8 mouse cellular contexts compared by ENCODE assay signal in the genomic region with DNA sequence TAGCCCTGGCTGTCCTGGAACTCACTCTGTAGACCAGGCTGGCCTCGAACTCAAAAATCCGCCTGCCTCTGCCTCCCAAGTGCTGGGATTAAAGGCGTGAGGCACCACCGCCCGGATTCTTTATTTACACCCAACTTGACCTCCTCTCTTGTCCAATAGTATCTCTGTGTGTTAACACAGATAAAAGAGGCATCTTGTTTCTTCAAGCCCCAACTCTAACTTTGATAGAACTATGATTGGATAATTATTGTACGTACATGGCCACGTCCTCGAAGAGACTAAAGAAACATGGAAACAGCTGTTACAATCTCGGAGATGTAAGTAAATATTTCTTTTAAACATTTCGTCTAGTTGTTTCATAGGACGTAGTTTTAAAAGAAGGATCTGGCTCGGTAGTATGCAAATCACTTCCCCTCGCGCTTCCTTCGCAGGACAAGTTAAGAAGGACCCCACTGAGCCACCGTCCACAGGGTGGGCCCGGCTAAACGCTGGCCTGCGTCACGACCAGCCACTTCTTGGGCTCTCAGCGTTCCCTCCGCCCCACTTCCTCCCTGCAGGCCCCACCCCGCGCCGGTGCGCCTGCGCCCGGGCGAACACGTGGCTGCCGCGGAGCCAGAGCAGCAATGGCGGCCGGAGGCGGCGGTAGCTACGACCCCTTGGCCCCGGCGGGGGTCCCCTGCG. TPM values are rescaled to one million over a fixed set of nuclear protein-coding genes. Genes with fewer than 3 reads are reported as not detected.
DNase-seq lines count a peak whose midpoint lies in the region; ATAC-seq and TF ChIP-seq lines count a peak whose summit lies in the region.

TSS of gene Wdr43 (plus strand) at position 258 of the 681 bp plus-strand sequence.

- TF ChIP-seq RAD21 in CH12.LX (IDR thresholded peaks at IDR 0.05; ENCODE audit: low read depth, low read length), result no peak

- peak; percentile 96 for DNase-seq in CH12.LX (ENCODE audit: extremely low read depth)
- peak; percentile 95 for DNase-seq in c-Kit-positive CD71-positive TER-119-negative erythroid progenitor cells, embryonic 14.5 days (ENCODE audit: low read depth)
- peak; percentile 98 for DNase-seq in forebrain, embryonic 11.5 days (ENCODE audit: low spot score)
- peak; percentile 99 for DNase-seq in heart, postnatal 0 days (ENCODE audit: low spot score)
- peak; percentile 96 to 98 for DNase-seq in kidney, postnatal 4 days

- ATAC-seq in forebrain, embryonic 11.5 days (replicated peaks; ENCODE audit: low FRiP score), result peak; percentile 99
- ATAC-seq in heart, postnatal 0 days (ENCODE audit: insufficient read depth, low read depth), result peak; percentile 100
- ATAC-seq in liver, embryonic 16.5 days (ENCODE audit: low read depth), result peak; percentile 100
- ATAC-seq in neural tube, embryonic 13.5 days (ENCODE audit: low read depth), result peak; percentile 100

- in situ Hi-C loops in CH12.LX (cut with MboI; ENCODE audit: low pct_ligation_motif_present, low pct_unique_long_range_greater_than_20kb, low sequenced_read_pairs), result no loop called here

- H3K79me2 ChIP-seq in CH12.LX (replicated peaks; ENCODE audit: control insufficient read depth, extremely low read depth, insufficient read depth, poor library complexity, severe bottlenecking), result peaks cover 46% of the 10 kb centered on the region

- no peak for TF ChIP-seq EP300 in CH12.LX (IDR thresholded peaks at IDR 0.05; ENCODE audit: low read length)
- no peak for TF ChIP-seq EP300 in heart, postnatal 0 days (IDR thresholded peaks at IDR 0.05; ENCODE audit: low read depth)

- no peak for TF ChIP-seq CTCF in CH12.LX (conservative IDR thresholded peaks at IDR 0.05 in 1 of 2, IDR thresholded peaks at IDR 0.05 in 1 of 2; ENCODE audit: low read depth in 2 of 2, low read length in 2 of 2)
- TF ChIP-seq CTCF in heart, postnatal 0 days (IDR thresholded peaks at IDR 0.05; ENCODE audit: low read depth), result no peak
- no peak for TF ChIP-seq CTCF in testis, adult 2 months (IDR thresholded peaks at IDR 0.05; ENCODE audit: control insufficient read depth, insufficient read depth, insufficient replicate concordance, low read depth, low read length)

- dilution Hi-C loops in CH12.LX (cut with MboI; ENCODE audit: extremely low pct_ligation_motif_present, extremely low pct_unique_long_range_greater_than_20kb, low sequenced_read_pairs), result no loop called here

- peaks cover 2 to 22% of the 10 kb centered on the region in 2 experiments; a peak in 3 of 4 replicates for H3K4me1 ChIP-seq in CH12.LX (ENCODE audit: control insufficient read depth in 1 of 2, insufficient read depth in 2 of 2)
- H3K4me1 ChIP-seq in forebrain, embryonic 11.5 days (replicated peaks; ENCODE audit: control insufficient read depth, insufficient read depth, low read length), result no peaks in the 10 kb centered on the region
- H3K4me1 ChIP-seq in heart, postnatal 0 days (ENCODE audit: control insufficient read depth, insufficient read depth), result peaks cover 17% of the 10 kb centered on the region
- peaks cover 28% of the 10 kb centered on the region for H3K4me1 ChIP-seq in liver, embryonic 16.5 days (ENCODE audit: control insufficient read depth, low read depth, low read length)
- H3K4me1 ChIP-seq in neural tube, embryonic 13.5 days (replicated peaks), result peaks cover 29% of the 10 kb centered on the region
- H3K4me1 ChIP-seq in testis, adult 2 months (ENCODE audit: control insufficient read depth, insufficient read depth, low read length), result peaks cover 4% of the 10 kb centered on the region

- peak within 1 kb of the TSS; percentile 18 for H3K27ac ChIP-seq in CH12.LX (ENCODE audit: insufficient read depth, low read depth)
- 0 out of 2 replicates have a peak within 1 kb of the TSS, but pooled peaks have one; percentile 31 for H3K27ac ChIP-seq in forebrain, embryonic 11.5 days (ENCODE audit: low read depth, low read length)
- peak within 1 kb of the TSS; percentile 40 for H3K27ac ChIP-seq in heart, postnatal 0 days (ENCODE audit: low read depth)
- peak within 1 kb of the TSS; percentile 44 for H3K27ac ChIP-seq in liver, embryonic 16.5 days (ENCODE audit: low read length)
- H3K27ac ChIP-seq in neural tube, embryonic 13.5 days (replicated peaks), result peak within 1 kb of the TSS; percentile 73
- peak within 1 kb of the TSS; percentile 82 for H3K27ac ChIP-seq in testis, adult 2 months (ENCODE audit: control insufficient read depth, insufficient read depth, low read depth, low read length)

- H3K27me3 ChIP-seq in CH12.LX (replicated peaks), result no peaks in the 10 kb centered on the region
- H3K27me3 ChIP-seq in forebrain, embryonic 11.5 days (ENCODE audit: control insufficient read depth, insufficient read depth, low read length), result no peaks in the 10 kb centered on the region
- H3K27me3 ChIP-seq in heart, postnatal 0 days (ENCODE audit: control insufficient read depth, insufficient read depth, low read length), result no peaks in the 10 kb centered on the region
- no peaks in the 10 kb centered on the region for H3K27me3 ChIP-seq in liver, embryonic 16.5 days (ENCODE audit: control insufficient read depth, insufficient read depth, low read depth, low read length)
- no peaks in the 10 kb centered on the region for H3K27me3 ChIP-seq in neural tube, embryonic 13.5 days
- H3K27me3 ChIP-seq in testis, adult 2 months (ENCODE audit: control insufficient read depth, insufficient read depth, low read length), result no peaks in the 10 kb centered on the region

- H3K4me2 ChIP-seq in CH12.LX (ENCODE audit: insufficient read depth, low read depth, poor library complexity, severe bottlenecking), result peak within 1 kb of the TSS; percentile 68
- peak within 1 kb of the TSS; percentile 79 for H3K4me2 ChIP-seq in forebrain, embryonic 11.5 days (ENCODE audit: low read depth, low read length, severe bottlenecking)
- H3K4me2 ChIP-seq in heart, postnatal 0 days (ENCODE audit: low read depth, low read length), result peak within 1 kb of the TSS; percentile 77
- peak within 1 kb of the TSS; percentile 94 for H3K4me2 ChIP-seq in liver, embryonic 16.5 days (ENCODE audit: low read depth, low read length)
- peak within 1 kb of the TSS; percentile 82 for H3K4me2 ChIP-seq in neural tube, embryonic 13.5 days

- peak; percentile 91 for TF ChIP-seq POLR2A in CH12.LX (IDR thresholded peaks at IDR 0.05; ENCODE audit: low read depth, low read length)
- TF ChIP-seq POLR2A in testis, adult 2 months (IDR thresholded peaks at IDR 0.05; ENCODE audit: control insufficient read depth, low read depth, low read length), result peak; percentile 90

- H3K9ac ChIP-seq in CH12.LX (ENCODE audit: insufficient read depth, low read depth), result peak within 1 kb of the TSS; percentile 75
- peak within 1 kb of the TSS; percentile 90 for H3K9ac ChIP-seq in forebrain, embryonic 11.5 days (ENCODE audit: low read length)
- H3K9ac ChIP-seq in heart, postnatal 0 days (replicated peaks; ENCODE audit: low read depth, low read length), result peak within 1 kb of the TSS; percentile 84
- H3K9ac ChIP-seq in liver, embryonic 16.5 days (ENCODE audit: low read depth, low read length), result peak within 1 kb of the TSS; percentile 81
- peak within 1 kb of the TSS; percentile 94 for H3K9ac ChIP-seq in neural tube, embryonic 13.5 days

- 4% methylated on average over 40 of the region's 40 CpGs for WGBS in forebrain, embryonic 11.5 days
- 5% methylated on average over 40 of the region's 40 CpGs for WGBS in heart, postnatal 0 days
- 3% methylated on average over 40 of the region's 40 CpGs for WGBS in liver, embryonic 16.5 days (ENCODE audit: insufficient replicate concordance)
- WGBS in neural tube, embryonic 13.5 days, result 6% methylated on average over 40 of the region's 40 CpGs

- peaks cover 8 to 22% of the 10 kb centered on the region in 2 experiments for H3K36me3 ChIP-seq in CH12.LX (replicated peaks in 1 of 2; ENCODE audit: control insufficient read depth in 1 of 2, insufficient read depth in 1 of 2, low read length in 1 of 2)
- H3K36me3 ChIP-seq in forebrain, embryonic 11.5 days (ENCODE audit: control insufficient read depth, insufficient read depth, low read length), result no peaks in the 10 kb centered on the region
- H3K36me3 ChIP-seq in heart, postnatal 0 days (replicated peaks; ENCODE audit: control insufficient read depth, insufficient read depth, low read length), result 0 out of 2 replicates have a peak, but pooled peaks cover 4% of the 10 kb centered on the region
- H3K36me3 ChIP-seq in liver, embryonic 16.5 days (ENCODE audit: control insufficient read depth, insufficient read depth), result no peaks in the 10 kb centered on the region
- H3K36me3 ChIP-seq in neural tube, embryonic 13.5 days, result peaks cover 2% of the 10 kb centered on the region; the same call in 1 of the 2 replicates
- H3K36me3 ChIP-seq in testis, adult 2 months (ENCODE audit: control insufficient read depth, insufficient read depth, low read length), result no peaks in the 10 kb centered on the region

- peak within 1 kb of the TSS; percentile 87 to 100 (median 97) for H3K4me3 ChIP-seq in CH12.LX (replicated peaks in 1 of 3; ENCODE audit: low read depth in 2 of 3, low read length in 2 of 3, poor library complexity in 1 of 3)
- H3K4me3 ChIP-seq in forebrain, embryonic 11.5 days (ENCODE audit: low read depth, low read length), result peak within 1 kb of the TSS; percentile 100
- peak within 1 kb of the TSS; percentile 92 for H3K4me3 ChIP-seq in heart, postnatal 0 days (ENCODE audit: low read depth, low read length)
- H3K4me3 ChIP-seq in liver, embryonic 16.5 days (ENCODE audit: low read depth, low read length), result peak within 1 kb of the TSS; percentile 97
- H3K4me3 ChIP-seq in neural tube, embryonic 13.5 days, result peak within 1 kb of the TSS; percentile 100
- peak within 1 kb of the TSS; percentile 97 for H3K4me3 ChIP-seq in testis, adult 2 months (ENCODE audit: control insufficient read depth, low read depth, low read length)

- H3K9me3 ChIP-seq in CH12.LX (replicated peaks; ENCODE audit: low read length), result no peaks in the 10 kb centered on the region
- no peaks in the 10 kb centered on the region for H3K9me3 ChIP-seq in forebrain, embryonic 11.5 days (ENCODE audit: control insufficient read depth, low read length)
- no peaks in the 10 kb centered on the region for H3K9me3 ChIP-seq in heart, postnatal 0 days (replicated peaks; ENCODE audit: control insufficient read depth, low read length)
- no peaks in the 10 kb centered on the region for H3K9me3 ChIP-seq in liver, embryonic 16.5 days (replicated peaks; ENCODE audit: control insufficient read depth, low read length)
- H3K9me3 ChIP-seq in neural tube, embryonic 13.5 days, result no peaks in the 10 kb centered on the region

RNA-seq across cellular contexts. Expression of gene Wdr43, which starts in this region (rescaled TPM):
- 157 and 189 TPM in 2 replicates for total RNA-seq in CH12.LX (2012; rRNA removed)
- 252 and 309 TPM in 2 replicates for total RNA-seq in CH12.LX (2014; rRNA removed)
- polyA plus RNA-seq in CH12.LX (2012; ENCODE audit: insufficient read length, low read depth), result 355 and 422 TPM in 2 replicates
- polyA plus RNA-seq in forebrain, embryonic 11.5 days (2014; fragmentation: Nextera tagmentation; extraction: Ambion mirVana), result 96.1 and 98.1 TPM in 2 replicates
- total RNA-seq in heart, postnatal 0 days (2014; rRNA removed; ENCODE audit: low replicate concordance), result 14.4 and 28.2 TPM in 2 replicates
- 19.6 and 22.5 TPM in 2 replicates for polyA plus RNA-seq in heart, postnatal 0 days (2015; fragmentation: Nextera tagmentation; extraction: Ambion mirVana)
- polyA plus RNA-seq in liver, embryonic 16.5 days (2015; fragmentation: Nextera tagmentation; extraction: Ambion mirVana), result 26.0 and 26.6 TPM in 2 replicates
- 45.6 and 49.9 TPM in 2 replicates for polyA plus RNA-seq in neural tube, embryonic 13.5 days (2015; fragmentation: Nextera tagmentation; extraction: Ambion mirVana)
- 4.0 and 5.7 TPM in 2 replicates for polyA plus RNA-seq in testis, adult 2 months (2012; rRNA removed)

Comparison
In these comparisons a context has a peak if more than half of its experiments do, and no peak if none do; other contexts are left out.
1. Peak in every context shown above with its lines: DNase-seq, ATAC-seq, H3K4me3 ChIP-seq and H3K27ac ChIP-seq.
2. H3K27ac ChIP-seq: peak in every context shown above with its lines; median percentile 82 in testis, adult 2 months; 73 in neural tube, embryonic 13.5 days; 44 in liver, embryonic 16.5 days; 40 in heart, postnatal 0 days; 31 in forebrain, embryonic 11.5 days; 18 in CH12.LX.